Mouse (Mus musculus) lung, embryonic 16.5 days (tissue): ENCODE measurements around the gene Tas2r135. TPM values are rescaled to one million over a fixed set of nuclear protein-coding genes. Genes with fewer than 3 reads are reported as not detected.

Experiments used
- ATAC-seq: fragments of 200-750 bp; cut with Nextera tagmentation; 2 replicates; pipeline ENCODE4 v1.8.0; 2017; ENCODE audit warnings: low read depth, mild to moderate bottlenecking, moderate library complexity
- H3K27ac ChIP-seq: fragments of 300-500 bp; sonication (generic); 2 replicates; pipeline ENCODE4 v1.5.1; 2014; ENCODE audit warnings: mild to moderate bottlenecking, control low read depth, low read length
- H3K27me3 ChIP-seq: fragments of 300-500 bp; sonication (generic); 2 replicates; pipeline ENCODE4 v1.6.1; 2014; ENCODE audit warnings: low read depth, low read length, mixed read lengths; ENCODE audit not compliant: control insufficient read depth, insufficient read depth
- H3K36me3 ChIP-seq: fragments of 300-500 bp; sonication (generic); 2 replicates; pipeline ENCODE4 v1.6.1; 2014; ENCODE audit warnings: low read length; ENCODE audit not compliant: control insufficient read depth, insufficient read depth
- H3K4me1 ChIP-seq: fragments of 300-500 bp; sonication (generic); replicated peaks from 2 replicates; pipeline ENCODE4 v1.6.1; 2014; ENCODE audit warnings: low read length, mixed read lengths; ENCODE audit not compliant: control insufficient read depth, insufficient read depth
- H3K4me2 ChIP-seq: fragments of 300-500 bp; sonication (generic); 2 replicates; pipeline ENCODE4 v1.6.1; 2014; ENCODE audit warnings: low read depth, low read length, control low read depth
- H3K4me3 ChIP-seq: fragments of 300-500 bp; sonication (generic); 2 replicates; pipeline ENCODE4 v1.5.1; 2014; ENCODE audit warnings: mild to moderate bottlenecking, low read length, control low read depth
- H3K9ac ChIP-seq: fragments of 300-500 bp; sonication (generic); 2 replicates; pipeline ENCODE4 v1.6.1; 2014; ENCODE audit warnings: low read length, control low read depth
- H3K9me3 ChIP-seq: fragments of 300-500 bp; sonication (generic); 2 replicates; pipeline ENCODE4 v1.6.1; 2016; ENCODE audit warnings: low read length; ENCODE audit not compliant: control insufficient read depth
- WGBS: fragments of 180-500 bp; shearing (Covaris S2); extraction: QIAGEN DNeasy Blood & Tissue Kit; methylation state at CpG from one replicate; pipeline ENCODE4 v1.1.7; 2014; 5-methylcytosine and 5-hydroxymethylcytosine counted together
- polyA plus RNA-seq: library from polyadenylated mRNA; unstranded; fragments of >200 nt; fragmentation: Nextera tagmentation; extraction: Ambion mirVana; gene quantifications from 2 replicates; pipeline ENCODE4 v1.2.1, GENCODE M21; 2015

Tas2r135 gene
- polyA plus RNA-seq, 1 experiment from 2014 or later: not detected

GRCm38 (mm10) chr6:42441395-42441794 lies 36.2 kb downstream of the Tas2r135 start:
- no peak overlapping the region for H3K27ac ChIP-seq
- H3K4me1 ChIP-seq: no peaks in the 10 kb centered on the region
- no peaks in the 10 kb centered on the region for H3K36me3 ChIP-seq
- H3K9ac ChIP-seq: no peak overlapping the region
- no peaks in the 10 kb centered on the region for H3K9me3 ChIP-seq
- peak; percentile 54; the same call in 1 of the 2 replicates for ATAC-seq
- no peaks in the 10 kb centered on the region for H3K27me3 ChIP-seq
- no peak overlapping the region for H3K4me2 ChIP-seq
- no peak overlapping the region for H3K4me3 ChIP-seq
- WGBS: 37% methylated on average over 2 of the region's 2 CpGs

GRCm38 (mm10) chr6:42444491-42444890 lies 39.3 kb downstream of the Tas2r135 start:
- Histone ChIP-seq H3K4me1 (no peaks in the 10 kb centered on the region), H3K27ac (no peak overlapping the region), H3K4me2 (no peak overlapping the region), H3K4me3 (no peak overlapping the region), H3K9me3 (no peaks in the 10 kb centered on the region), H3K36me3 (no peaks in the 10 kb centered on the region), H3K9ac (no peak overlapping the region), H3K27me3 (no peaks in the 10 kb centered on the region)
- WGBS: 42% methylated on average over 2 of the region's 2 CpGs
- no peak for ATAC-seq

- ATAC-seq: no peak
- Histone ChIP-seq H3K36me3 (no peaks in the 10 kb centered on the region), H3K27ac (no peak overlapping the region), H3K9me3 (no peaks in the 10 kb centered on the region), H3K27me3 (no peaks in the 10 kb centered on the region), H3K4me3 (no peak overlapping the region), H3K4me1 (no peaks in the 10 kb centered on the region), H3K9ac (no peak overlapping the region), H3K4me2 (no peak overlapping the region)
- 68% methylated on average over 2 of the region's 2 CpGs for WGBS
Observed at GRCm38 (mm10) chr6:42447381-42447780, 42.1 kb downstream of the Tas2r135 start.

Other genes with a start within 250 kb of the Tas2r135 start
- not detected in 2 replicates for gene Tas2r144, start 190.1 kb upstream of the Tas2r135 start, polyA plus RNA-seq
- 47.7 and 52.5 TPM in 2 replicates for gene Gstk1, start 159.5 kb upstream of the Tas2r135 start, polyA plus RNA-seq
- 6.7 and 6.9 TPM in 2 replicates for gene Tmem139, start 143.5 kb upstream of the Tas2r135 start, polyA plus RNA-seq
- 67.9 and 71.4 TPM in 2 replicates for gene Casp2, start 140.4 kb upstream of the Tas2r135 start, polyA plus RNA-seq
- 0.15 and 0.19 TPM in 2 replicates for gene Clcn1, start 118.7 kb upstream of the Tas2r135 start, polyA plus RNA-seq
- gene Fam131b, start 80.8 kb upstream of the Tas2r135 start, polyA plus RNA-seq: 0.10 and 0.16 TPM in 2 replicates
- 188 and 203 TPM in 2 replicates for gene Zyx, start 55.8 kb upstream of the Tas2r135 start, polyA plus RNA-seq
- gene Epha1, start 32.2 kb upstream of the Tas2r135 start, polyA plus RNA-seq: 18.5 and 18.8 TPM in 2 replicates
- gene Tas2r143, start 5.2 kb upstream of the Tas2r135 start, polyA plus RNA-seq: not detected in 2 replicates
- not detected in 2 replicates for gene Tas2r126, start 29.1 kb downstream of the Tas2r135 start, polyA plus RNA-seq
- gene Olfr458, start 59.8 kb downstream of the Tas2r135 start, polyA plus RNA-seq: not detected in 2 replicates
- 0.04 TPM in 1 of 2 replicates, not detected in the other for gene Olfr457, start 70.9 kb downstream of the Tas2r135 start, polyA plus RNA-seq
- gene Olfr456, start 81.8 kb downstream of the Tas2r135 start, polyA plus RNA-seq: 0.19 TPM in 1 of 2 replicates, not detected in the other
- not detected in 2 replicates for gene Olfr455, start 142.2 kb downstream of the Tas2r135 start, polyA plus RNA-seq
- not detected in 2 replicates for gene Tcaf3, start 192.3 kb downstream of the Tas2r135 start, polyA plus RNA-seq
- gene Tcaf2, start 239.8 kb downstream of the Tas2r135 start, polyA plus RNA-seq: 9.1 and 9.7 TPM in 2 replicates